ENCODE assay signal across 9 mouse cellular contexts in the genomic region with DNA sequence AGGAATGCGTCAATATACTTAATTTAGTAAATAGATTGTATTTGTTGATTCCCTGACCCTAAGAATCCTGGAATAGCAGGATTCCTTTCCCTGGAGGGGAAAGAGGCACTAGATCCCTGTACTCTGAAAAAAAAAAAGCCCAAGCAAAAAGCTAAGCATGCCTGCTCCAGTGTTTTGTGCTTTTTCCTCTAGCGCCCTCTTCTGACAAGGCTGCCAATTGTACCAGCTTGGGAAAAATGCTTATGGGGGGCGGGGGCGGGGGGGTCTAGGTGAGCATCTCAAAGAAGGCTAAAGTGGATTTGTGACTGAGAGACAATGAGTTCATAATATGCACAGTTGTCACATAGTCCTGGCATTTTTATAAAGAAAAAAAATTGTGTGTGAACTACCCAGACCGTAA. TPM values are rescaled to one million over a fixed set of nuclear protein-coding genes. Genes with fewer than 3 reads are reported as not detected.
A peak's percentile ranks its signal among the peaks of the same experiment; 100 is the strongest.
DNase-seq lines count a peak whose midpoint lies in the region; ATAC-seq lines count a peak whose summit lies in the region.
"Had no signal": no experiment of that assay in that cellular context is flagged by ENCODE, and none has a peak within 500 bp of the region (broad histone marks: within the 10 kb centered on the region; RNA-seq: fewer than 3 reads in every experiment).

No protein-coding gene starts in this region.

- H3K4me2 ChIP-seq in midbrain, embryonic 14.5 days (ENCODE audit: low read length) = no peak overlapping the region
- H3K4me2 ChIP-seq: limb, embryonic 13.5 days had no signal

- H3K4me3 ChIP-seq in midbrain, embryonic 14.5 days (replicated peaks; ENCODE audit: low read depth, low read length) = no peak overlapping the region
- no peak overlapping the region for H3K4me3 ChIP-seq in midbrain, embryonic 10.5 days
- H3K4me3 ChIP-seq: limb, embryonic 13.5 days had no signal

- H3K4me1 ChIP-seq in midbrain, embryonic 14.5 days (ENCODE audit: control insufficient read depth, insufficient read depth, low read length) = no peaks in the 10 kb centered on the region
- H3K4me1 ChIP-seq in midbrain, embryonic 10.5 days = no peaks in the 10 kb centered on the region

- no peak overlapping the region for H3K9ac ChIP-seq in midbrain, embryonic 14.5 days (replicated peaks; ENCODE audit: low read length)
- H3K9ac ChIP-seq: limb, embryonic 13.5 days had no signal

- H3K36me3 ChIP-seq in midbrain, embryonic 14.5 days (ENCODE audit: control insufficient read depth, insufficient read depth, low read length) = peaks cover 94% of the 10 kb centered on the region
- H3K36me3 ChIP-seq in midbrain, embryonic 10.5 days = peaks cover 91% of the 10 kb centered on the region
- no peaks in the 10 kb centered on the region for H3K36me3 ChIP-seq in splenic B cell, adult 2 months (ENCODE audit: control insufficient read depth, insufficient read depth, low read length, poor library complexity, severe bottlenecking)

- peak; percentile 16 for DNase-seq in gastrocnemius, adult 18-20 months (ENCODE audit: low spot score)
- DNase-seq in gastrocnemius, postnatal 14 days = no peak
- DNase-seq in midbrain, embryonic 14.5 days = peak; percentile 73
- no peak for DNase-seq in midbrain, embryonic 10.5 days (ENCODE audit: low spot score)
- peak; percentile 69 for DNase-seq in embryo, embryonic 11 days
- peak; percentile 33 for DNase-seq in splenic B cell, adult 2 months (ENCODE audit: low read depth, low spot score)
- no peak for DNase-seq in gastrocnemius, adult 8-10 months (ENCODE audit: low spot score in 2 of 2)
- no peak for DNase-seq in urinary bladder, postnatal 10 days (ENCODE audit: low spot score)

- intact Hi-C loops in gastrocnemius, postnatal 14 days (cut with DNase I; ENCODE audit: low total_unique reads) = loop anchor here (5.0 kb wide), 2 partner anchors 116 to 246 kb away; a partner anchor contains a TSS

- H3K27ac ChIP-seq in midbrain, embryonic 14.5 days (replicated peaks; ENCODE audit: low read depth, low read length) = no peak overlapping the region
- H3K27ac ChIP-seq in midbrain, embryonic 10.5 days (replicated peaks) = no peak overlapping the region
- H3K27ac ChIP-seq: limb, embryonic 13.5 days had no signal

- WGBS in midbrain, embryonic 14.5 days = 43% methylated on average over 5 of the region's 5 CpGs
- 41% methylated on average over 5 of the region's 5 CpGs for WGBS in midbrain, embryonic 10.5 days

- no peaks in the 10 kb centered on the region for H3K27me3 ChIP-seq in midbrain, embryonic 14.5 days (ENCODE audit: control insufficient read depth, insufficient read depth, low read length)
- H3K27me3 ChIP-seq in midbrain, embryonic 10.5 days (ENCODE audit: low read depth, poor library complexity, severe bottlenecking) = no peaks in the 10 kb centered on the region
- no peaks in the 10 kb centered on the region for H3K27me3 ChIP-seq in splenic B cell, adult 2 months (ENCODE audit: control insufficient read depth, insufficient read depth, low read length, poor library complexity, severe bottlenecking)
- H3K27me3 ChIP-seq: limb, embryonic 13.5 days had no signal

- ATAC-seq in midbrain, embryonic 14.5 days (ENCODE audit: low FRiP score, low TSS enrichment) = no peak

- no peaks in the 10 kb centered on the region for H3K9me3 ChIP-seq in midbrain, embryonic 14.5 days (ENCODE audit: control insufficient read depth, low read length)
- H3K9me3 ChIP-seq in midbrain, embryonic 10.5 days (replicated peaks) = no peaks in the 10 kb centered on the region
- H3K9me3 ChIP-seq: limb, embryonic 13.5 days had no signal

RNA-seq across cellular contexts. Expression of a gene that starts 12.8 kb away (rescaled TPM):
- 1 to 10 TPM; 2.3 to 2.7 TPM for total RNA-seq in gastrocnemius, adult 18-20 months (2021)
- 1 to 10 TPM; 2.5 to 3.4 TPM for total RNA-seq in gastrocnemius, postnatal 14 days (2021)
- 176 and 190 TPM in 2 replicates for polyA plus RNA-seq in midbrain, embryonic 14.5 days (2014; fragmentation: Nextera tagmentation; extraction: Ambion mirVana)
- polyA plus RNA-seq in midbrain, embryonic 10.5 days (2016; fragmentation: Nextera tagmentation; extraction: Ambion mirVana) = 110 and 134 TPM in 2 replicates
- 1 to 10 TPM; 2.0 to 2.9 (median 2.7) TPM for total RNA-seq in gastrocnemius, adult 8-10 months (2022)

RNA-seq across cellular contexts. Expression of a gene that starts 32.6 kb away (rescaled TPM):
- under 1 TPM; 0.02 to 0.07 TPM for total RNA-seq in gastrocnemius, adult 18-20 months (2021)
- total RNA-seq in gastrocnemius, postnatal 14 days (2021) = under 1 TPM; 0.23 to 0.40 TPM
- polyA plus RNA-seq in midbrain, embryonic 14.5 days (2014; fragmentation: Nextera tagmentation; extraction: Ambion mirVana) = 37.6 and 43.0 TPM in 2 replicates
- polyA plus RNA-seq in midbrain, embryonic 10.5 days (2016; fragmentation: Nextera tagmentation; extraction: Ambion mirVana) = 8.3 and 14.9 TPM in 2 replicates
- under 1 TPM in 3 of 4 experiments, not detected in 1; 0.04 to 0.10 (median 0.07) TPM for total RNA-seq in gastrocnemius, adult 8-10 months (2022)

RNA-seq across cellular contexts. Expression of a gene that starts 45.1 kb away (rescaled TPM):
- total RNA-seq in gastrocnemius, adult 18-20 months (2021) = under 1 TPM in 1 of 2 experiments, not detected in 1; 0.31 TPM
- total RNA-seq in gastrocnemius, postnatal 14 days (2021) = under 1 TPM; 0.12 to 0.71 TPM
- polyA plus RNA-seq in midbrain, embryonic 14.5 days (2014; fragmentation: Nextera tagmentation; extraction: Ambion mirVana) = 6.2 and 7.6 TPM in 2 replicates
- polyA plus RNA-seq in midbrain, embryonic 10.5 days (2016; fragmentation: Nextera tagmentation; extraction: Ambion mirVana) = 2.6 and 2.7 TPM in 2 replicates
- total RNA-seq in gastrocnemius, adult 8-10 months (2022) = not detected

RNA-seq across cellular contexts. Expression of a gene that starts 50.2 kb away (rescaled TPM):
- 10 to 100 TPM; 31.4 to 34.8 TPM for total RNA-seq in gastrocnemius, adult 18-20 months (2021)
- total RNA-seq in gastrocnemius, postnatal 14 days (2021) = 10 to 100 TPM; 32.3 to 36.9 TPM
- polyA plus RNA-seq in midbrain, embryonic 14.5 days (2014; fragmentation: Nextera tagmentation; extraction: Ambion mirVana) = 101 and 113 TPM in 2 replicates
- 93.6 and 108 TPM in 2 replicates for polyA plus RNA-seq in midbrain, embryonic 10.5 days (2016; fragmentation: Nextera tagmentation; extraction: Ambion mirVana)
- 10 to 100 TPM; 32.2 to 39.3 (median 33.5) TPM for total RNA-seq in gastrocnemius, adult 8-10 months (2022)

Comparison
In these comparisons a context has a peak if more than half of its experiments do, and no peak if none do; other contexts are left out.
1. DNase-seq: peak in gastrocnemius, adult 18-20 months (single experiment), midbrain, embryonic 14.5 days (single experiment), embryo, embryonic 11 days (single experiment) and splenic B cell, adult 2 months (single experiment); none in gastrocnemius, postnatal 14 days (single experiment), midbrain, embryonic 10.5 days (single experiment), gastrocnemius, adult 8-10 months (0 of 2) and urinary bladder, postnatal 10 days (single experiment).